In the genomic region with DNA sequence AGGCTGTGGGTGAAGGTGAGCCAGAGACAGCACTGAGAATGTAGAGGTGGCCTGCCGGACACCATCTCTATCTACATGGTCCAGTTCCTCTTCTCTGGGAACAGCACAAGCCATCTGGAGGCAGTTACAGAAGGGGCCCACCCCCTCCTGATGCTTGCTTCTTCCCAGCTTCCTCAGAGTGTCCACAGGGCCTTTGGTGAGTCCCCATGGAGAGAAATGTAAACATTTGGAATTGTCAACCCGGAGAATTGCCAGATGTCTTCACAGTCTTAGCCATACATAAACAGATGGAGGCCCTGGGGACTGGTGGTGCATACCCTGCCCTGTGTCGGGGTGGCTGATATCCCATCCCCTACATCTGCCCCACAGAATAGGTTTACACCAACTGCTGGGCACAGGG, we compare ENCODE assay signal across 16 mouse cellular contexts.
DNase-seq lines count a peak whose midpoint lies in the region; ATAC-seq lines count a peak whose summit lies in the region.
"Had no signal": no experiment of that assay in that cellular context is flagged by ENCODE, and none has a peak within 500 bp of the region (broad histone marks: within the 10 kb centered on the region; RNA-seq: fewer than 3 reads in every experiment).

No protein-coding gene starts in this region.

- no peak overlapping the region for H3K4me2 ChIP-seq in kidney, embryonic 16.5 days (replicated peaks; ENCODE audit: low read depth, low read length)
- H3K4me2 ChIP-seq in kidney, embryonic 15.5 days: no peak overlapping the region
- H3K4me2 ChIP-seq: forebrain, embryonic 13.5 days; liver, embryonic 13.5 days; midbrain, embryonic 12.5 days had no signal

- H3K36me3 ChIP-seq in kidney, embryonic 16.5 days (ENCODE audit: insufficient read depth, low read length): peaks cover 3% of the 10 kb centered on the region; the same call in 1 of the 2 replicates
- peaks cover 31% of the 10 kb centered on the region for H3K36me3 ChIP-seq in kidney, embryonic 15.5 days
- H3K36me3 ChIP-seq: liver, embryonic 13.5 days had no signal

- ATAC-seq in kidney, embryonic 16.5 days (ENCODE audit: low FRiP score, low TSS enrichment): peak; percentile 64
- no peak for ATAC-seq in kidney, embryonic 15.5 days (replicated peaks; ENCODE audit: low FRiP score)
- ATAC-seq: forebrain, embryonic 13.5 days; inflammation-experienced regulatory T-cells, adult 6 months had no signal

- DNase-seq in MN1 (ENCODE audit: low spot score) (peak; percentile 16), adipocyte (ENCODE audit: low spot score) (no peak)
- peak; percentile 20 for DNase-seq in embryo, embryonic 9.5 days (ENCODE audit: extremely low spot score)
- DNase-seq in lung, postnatal 4 days: peak; percentile 36 to 70
- DNase-seq in adrenal gland, adult 18-20 months (ENCODE audit: low spot score in 2 of 2): no peak
- DNase-seq: cerebellum, postnatal 36 days; gastrocnemius, postnatal 10 days; heart, postnatal 36 days; liver, embryonic 13.5 days; thymus, adult 18-20 months had no signal

- no peak overlapping the region for H3K4me3 ChIP-seq in kidney, embryonic 16.5 days (ENCODE audit: low read length)
- no peak overlapping the region for H3K4me3 ChIP-seq in kidney, embryonic 15.5 days (replicated peaks)
- H3K4me3 ChIP-seq: forebrain, embryonic 13.5 days; liver, embryonic 13.5 days; midbrain, embryonic 12.5 days; myocyte had no signal

- no peaks in the 10 kb centered on the region for H3K9me3 ChIP-seq in kidney, embryonic 16.5 days (ENCODE audit: low read length)
- H3K9me3 ChIP-seq in kidney, embryonic 15.5 days (replicated peaks): no peaks in the 10 kb centered on the region
- H3K9me3 ChIP-seq: forebrain, embryonic 13.5 days; liver, embryonic 13.5 days; midbrain, embryonic 12.5 days had no signal

- 30% methylated on average over 3 of the region's 3 CpGs for WGBS in kidney, embryonic 16.5 days
- 28% methylated on average over 3 of the region's 3 CpGs for WGBS in kidney, embryonic 15.5 days

- no peak overlapping the region for H3K27ac ChIP-seq in kidney, embryonic 16.5 days (ENCODE audit: low read length)
- H3K27ac ChIP-seq in kidney, embryonic 15.5 days: no peak overlapping the region
- H3K27ac ChIP-seq: forebrain, embryonic 13.5 days; liver, embryonic 13.5 days; midbrain, embryonic 12.5 days had no signal

- H3K27me3 ChIP-seq in kidney, embryonic 16.5 days (ENCODE audit: insufficient read depth, low read length): no peaks in the 10 kb centered on the region
- no peaks in the 10 kb centered on the region for H3K27me3 ChIP-seq in kidney, embryonic 15.5 days
- H3K27me3 ChIP-seq: forebrain, embryonic 13.5 days; midbrain, embryonic 12.5 days had no signal

- H3K4me1 ChIP-seq in kidney, embryonic 16.5 days (ENCODE audit: insufficient read depth, low read length): peaks cover 9% of the 10 kb centered on the region; the same call in 1 of the 2 replicates
- H3K4me1 ChIP-seq in kidney, embryonic 15.5 days: peaks cover 39% of the 10 kb centered on the region
- H3K4me1 ChIP-seq: liver, embryonic 13.5 days had no signal

- H3K9ac ChIP-seq in kidney, embryonic 16.5 days (replicated peaks; ENCODE audit: low read length): no peak overlapping the region
- no peak overlapping the region for H3K9ac ChIP-seq in kidney, embryonic 15.5 days
- H3K9ac ChIP-seq: forebrain, embryonic 13.5 days; liver, embryonic 13.5 days; midbrain, embryonic 12.5 days had no signal

Comparison
In these comparisons a context has a peak if more than half of its experiments do, and no peak if none do; other contexts are left out.
1. DNase-seq: peak in MN1 (single experiment), embryo, embryonic 9.5 days (single experiment) and lung, postnatal 4 days (2 of 2); none in adipocyte (single experiment) and adrenal gland, adult 18-20 months (0 of 2).